Mouse (Mus musculus): Measurements from ENCODE around the gene Lrig1. TPM values are rescaled to one million over a fixed set of nuclear protein-coding genes. Genes with fewer than 3 reads are reported as not detected.

The Lrig1 gene
- polyA plus RNA-seq, 1 experiment, result 11.2 TPM

- no peak overlapping the region for H3ac ChIP-seq (ENCODE audit: control insufficient read depth, insufficient read length, low read depth)
Measured at GRCm38 (mm10) chr6:94680760-94681445, 19.1 kb downstream of the Lrig1 start.

GRCm38 (mm10) chr6:94679249-94679648 lies 20.7 kb downstream of the Lrig1 start:
- H3K79me2 ChIP-seq (ENCODE audit: control insufficient read depth, insufficient read depth), result peaks cover 66% of the 10 kb centered on the region
- H3ac ChIP-seq (ENCODE audit: control insufficient read depth, insufficient read length, low read depth), result no peak overlapping the region
- H3K27me3 ChIP-seq (ENCODE audit: control insufficient read depth, insufficient read depth, insufficient read length), result no peaks in the 10 kb centered on the region
- no peak overlapping the region for H3K4me3 ChIP-seq (ENCODE audit: insufficient read depth, poor library complexity, severe bottlenecking)
- TF ChIP-seq MYOG (IDR thresholded peaks at IDR 0.05; ENCODE audit: control insufficient read depth, extremely low read depth, insufficient read length), result no peak
- no peak for TF ChIP-seq USF1 (IDR thresholded peaks at IDR 0.05; ENCODE audit: low read depth)
- TF ChIP-seq MYOD1 (IDR thresholded peaks at IDR 0.05; ENCODE audit: control insufficient read depth, insufficient read length, low read depth), result no peak
- TF ChIP-seq MAX (IDR thresholded peaks at IDR 0.05), result no peak
- TF ChIP-seq CEBPB (IDR thresholded peaks at IDR 0.05; ENCODE audit: low read depth), result no peak
- TF ChIP-seq CTCF (IDR thresholded peaks at IDR 0.05; ENCODE audit: control insufficient read depth, insufficient read depth, insufficient read length), result no peak
- H3K79me3 ChIP-seq (ENCODE audit: low read depth), result peaks cover 13% of the 10 kb centered on the region
- no peaks in the 10 kb centered on the region for H3K36me3 ChIP-seq (ENCODE audit: control insufficient read depth, insufficient read depth)

More at GRCm38 (mm10) chr6:94680760-94681445, 19.1 kb downstream of the Lrig1 start:
- Histone ChIP-seq H3K36me3 (ENCODE audit: control insufficient read depth, insufficient read depth) (no peaks in the 10 kb centered on the region), H3K27me3 (ENCODE audit: control insufficient read depth, insufficient read depth, insufficient read length) (no peaks in the 10 kb centered on the region), H3K79me2 (ENCODE audit: control insufficient read depth, insufficient read depth) (peaks cover 68% of the 10 kb centered on the region), H3K79me3 (ENCODE audit: low read depth) (peaks cover 11% of the 10 kb centered on the region), H3K4me3 (ENCODE audit: insufficient read depth, poor library complexity, severe bottlenecking) (no peak overlapping the region)
- no peak for TF ChIP-seq USF1 (IDR thresholded peaks at IDR 0.05; ENCODE audit: low read depth)
- TF ChIP-seq CTCF (IDR thresholded peaks at IDR 0.05; ENCODE audit: control insufficient read depth, insufficient read depth, insufficient read length), result no peak
- TF ChIP-seq MAX (IDR thresholded peaks at IDR 0.05), result no peak
- TF ChIP-seq CEBPB (IDR thresholded peaks at IDR 0.05; ENCODE audit: low read depth), result no peak
- no peak for TF ChIP-seq MYOG (IDR thresholded peaks at IDR 0.05; ENCODE audit: control insufficient read depth, extremely low read depth, insufficient read length)
- TF ChIP-seq FOSL1 (IDR thresholded peaks at IDR 0.05; ENCODE audit: insufficient read depth, low read length, poor library complexity, severe bottlenecking), result no peak
- TF ChIP-seq MYOD1 (IDR thresholded peaks at IDR 0.05; ENCODE audit: control insufficient read depth, insufficient read length, low read depth), result no peak

- Histone ChIP-seq H3K79me2 (ENCODE audit: control insufficient read depth, insufficient read depth) (peaks cover 60% of the 10 kb centered on the region), H3K4me3 (ENCODE audit: insufficient read depth, poor library complexity, severe bottlenecking) (no peak overlapping the region)
- no peak for TF ChIP-seq CEBPB (IDR thresholded peaks at IDR 0.05; ENCODE audit: low read depth)
- TF ChIP-seq USF1 (IDR thresholded peaks at IDR 0.05; ENCODE audit: low read depth), result no peak
- no peak for TF ChIP-seq MAX (IDR thresholded peaks at IDR 0.05)
- no peak for TF ChIP-seq MYOD1 (IDR thresholded peaks at IDR 0.05; ENCODE audit: control insufficient read depth, insufficient read length, low read depth)
- TF ChIP-seq CTCF (IDR thresholded peaks at IDR 0.05; ENCODE audit: control insufficient read depth, insufficient read depth, insufficient read length), result no peak
- no peak for TF ChIP-seq FOSL1 (IDR thresholded peaks at IDR 0.05; ENCODE audit: insufficient read depth, low read length, poor library complexity, severe bottlenecking)
- TF ChIP-seq MYOG (IDR thresholded peaks at IDR 0.05; ENCODE audit: control insufficient read depth, extremely low read depth, insufficient read length), result no peak
Measured at GRCm38 (mm10) chr6:94678377-94679164, 21.4 kb downstream of the Lrig1 start.

GRCm38 (mm10) chr6:94677448-94677847 lies 22.5 kb downstream of the Lrig1 start:
- Histone ChIP-seq H3K27me3 (ENCODE audit: control insufficient read depth, insufficient read depth, insufficient read length) (no peaks in the 10 kb centered on the region), H3K79me2 (ENCODE audit: control insufficient read depth, insufficient read depth) (peaks cover 49% of the 10 kb centered on the region), H3K79me3 (ENCODE audit: low read depth) (peaks cover 11% of the 10 kb centered on the region), H3K36me3 (ENCODE audit: control insufficient read depth, insufficient read depth) (no peaks in the 10 kb centered on the region), H3ac (ENCODE audit: control insufficient read depth, insufficient read length, low read depth) (no peak overlapping the region), H3K4me3 (ENCODE audit: insufficient read depth, poor library complexity, severe bottlenecking) (no peak overlapping the region)
- TF ChIP-seq FOSL1 (IDR thresholded peaks at IDR 0.05; ENCODE audit: insufficient read depth, low read length, poor library complexity, severe bottlenecking), result no peak
- TF ChIP-seq CEBPB (IDR thresholded peaks at IDR 0.05; ENCODE audit: low read depth), result no peak
- no peak for TF ChIP-seq USF1 (IDR thresholded peaks at IDR 0.05; ENCODE audit: low read depth)
- no peak for TF ChIP-seq CTCF (IDR thresholded peaks at IDR 0.05; ENCODE audit: control insufficient read depth, insufficient read depth, insufficient read length)
- no peak for TF ChIP-seq MAX (IDR thresholded peaks at IDR 0.05)
- TF ChIP-seq MYOD1 (IDR thresholded peaks at IDR 0.05; ENCODE audit: control insufficient read depth, insufficient read length, low read depth), result no peak
- no peak for TF ChIP-seq MYOG (IDR thresholded peaks at IDR 0.05; ENCODE audit: control insufficient read depth, extremely low read depth, insufficient read length)

More at GRCm38 (mm10) chr6:94678377-94679164, 21.4 kb downstream of the Lrig1 start:
- H3K79me3 ChIP-seq (ENCODE audit: low read depth), result peaks cover 13% of the 10 kb centered on the region
- H3ac ChIP-seq (ENCODE audit: control insufficient read depth, insufficient read length, low read depth), result no peak overlapping the region
- H3K27me3 ChIP-seq (ENCODE audit: control insufficient read depth, insufficient read depth, insufficient read length), result no peaks in the 10 kb centered on the region
- H3K36me3 ChIP-seq (ENCODE audit: control insufficient read depth, insufficient read depth), result no peaks in the 10 kb centered on the region

GRCm38 (mm10) chr6:94676840-94677239 lies 23.1 kb downstream of the Lrig1 start:
- Histone ChIP-seq H3K4me3 (ENCODE audit: insufficient read depth, poor library complexity, severe bottlenecking) (no peak overlapping the region), H3K36me3 (ENCODE audit: control insufficient read depth, insufficient read depth) (no peaks in the 10 kb centered on the region), H3K27me3 (ENCODE audit: control insufficient read depth, insufficient read depth, insufficient read length) (no peaks in the 10 kb centered on the region), H3K79me3 (ENCODE audit: low read depth) (peaks cover 11% of the 10 kb centered on the region), H3K79me2 (ENCODE audit: control insufficient read depth, insufficient read depth) (peaks cover 49% of the 10 kb centered on the region), H3ac (ENCODE audit: control insufficient read depth, insufficient read length, low read depth) (no peak overlapping the region)
- TF ChIP-seq USF1 (IDR thresholded peaks at IDR 0.05; ENCODE audit: low read depth) (no peak), MYOG (IDR thresholded peaks at IDR 0.05; ENCODE audit: control insufficient read depth, extremely low read depth, insufficient read length) (no peak), FOSL1 (IDR thresholded peaks at IDR 0.05; ENCODE audit: insufficient read depth, low read length, poor library complexity, severe bottlenecking) (no peak), MYOD1 (IDR thresholded peaks at IDR 0.05; ENCODE audit: control insufficient read depth, insufficient read length, low read depth) (no peak), MAX (IDR thresholded peaks at IDR 0.05) (no peak), CEBPB (IDR thresholded peaks at IDR 0.05; ENCODE audit: low read depth) (no peak), CTCF (IDR thresholded peaks at IDR 0.05; ENCODE audit: control insufficient read depth, insufficient read depth, insufficient read length) (no peak)
